In the genomic region with DNA sequence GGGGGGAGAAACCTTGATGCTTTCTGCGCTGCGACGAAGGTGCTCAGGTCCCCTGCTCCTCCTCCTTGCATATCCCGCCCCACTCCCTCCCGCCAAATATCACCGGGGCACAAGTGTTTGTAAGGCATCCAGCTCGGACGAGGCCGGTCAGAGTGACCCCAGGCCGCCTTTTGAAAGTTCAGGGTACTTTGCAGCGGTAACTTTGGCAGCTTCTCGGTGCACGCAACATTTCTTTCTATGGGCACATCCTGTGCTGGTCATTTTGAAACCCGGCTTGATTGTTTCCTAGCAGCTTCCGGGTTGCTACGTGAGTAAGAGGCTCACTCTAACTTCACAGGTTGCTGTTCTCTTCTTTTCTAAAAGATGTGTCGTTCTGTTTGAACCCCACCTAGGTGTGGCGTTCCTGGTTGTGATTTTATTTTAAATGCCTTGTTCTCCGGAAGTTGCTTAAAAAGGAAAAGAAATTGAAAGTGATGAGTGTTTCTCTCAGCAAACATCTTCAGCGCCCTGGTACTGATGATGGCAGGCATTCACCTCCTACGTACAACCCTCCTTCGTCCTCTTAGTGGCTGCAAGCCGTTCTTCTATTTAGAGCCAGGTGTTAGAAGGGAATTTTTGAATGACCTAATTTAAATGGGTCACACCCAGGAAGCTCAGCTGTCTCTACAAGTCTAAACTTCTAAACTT, we compare ENCODE assay signal across 8 mouse cellular contexts. TPM values are rescaled to one million over a fixed set of nuclear protein-coding genes. Genes with fewer than 3 reads are reported as not detected.
DNase-seq lines count a peak whose midpoint lies in the region; ATAC-seq and TF ChIP-seq lines count a peak whose summit lies in the region.

No protein-coding gene starts in this region.

- peak overlapping the region; percentile 71 for H3K9ac ChIP-seq in stomach, postnatal 0 days (ENCODE audit: low read length)

- 1% methylated on average over 20 of the region's 23 CpGs for WGBS in heart, embryonic 10.5 days
- WGBS in midbrain, embryonic 10.5 days, result 2% methylated on average over 23 of the region's 23 CpGs
- WGBS in stomach, postnatal 0 days, result 1% methylated on average over 21 of the region's 23 CpGs

- no peak for DNase-seq in layer of hippocampus, adult 2 months (ENCODE audit: low spot score in 2 of 2)
- DNase-seq in layer of hippocampus, adult 18-20 months (ENCODE audit: low spot score in 2 of 2), result no peak
- peak; percentile 36 for DNase-seq in adrenal gland, postnatal 14 days
- no peak for DNase-seq in heart, embryonic 10.5 days (ENCODE audit: low spot score)
- peak; percentile 23 for DNase-seq in kidney, postnatal 14 days
- peak; percentile 37 for DNase-seq in midbrain, embryonic 10.5 days (ENCODE audit: low spot score)
- peak; percentile 31 for DNase-seq in stomach, postnatal 0 days (ENCODE audit: low spot score)
- DNase-seq in right cerebral cortex, adult 18-20 months, result no peak

- no peaks in the 10 kb centered on the region for H3K36me3 ChIP-seq in heart, embryonic 10.5 days
- H3K36me3 ChIP-seq in midbrain, embryonic 10.5 days, result no peaks in the 10 kb centered on the region
- H3K36me3 ChIP-seq in stomach, postnatal 0 days (ENCODE audit: control insufficient read depth, insufficient read depth, low read length), result no peaks in the 10 kb centered on the region

- H3K9me3 ChIP-seq in heart, embryonic 10.5 days, result no peaks in the 10 kb centered on the region
- no peaks in the 10 kb centered on the region for H3K9me3 ChIP-seq in midbrain, embryonic 10.5 days (replicated peaks)
- no peaks in the 10 kb centered on the region for H3K9me3 ChIP-seq in stomach, postnatal 0 days (ENCODE audit: control insufficient read depth, low read length)

- TF ChIP-seq EP300 in stomach, postnatal 0 days (optimal IDR thresholded peaks at IDR 0.05), result no peak

- peaks cover 55% of the 10 kb centered on the region for H3K4me1 ChIP-seq in heart, embryonic 10.5 days
- H3K4me1 ChIP-seq in midbrain, embryonic 10.5 days, result peaks cover 32% of the 10 kb centered on the region
- H3K4me1 ChIP-seq in stomach, postnatal 0 days (replicated peaks; ENCODE audit: control insufficient read depth, insufficient read depth), result no peaks in the 10 kb centered on the region; the same call in 1 of the 2 replicates

- peak overlapping the region; percentile 92; the same call in 1 of the 2 replicates for H3K27ac ChIP-seq in layer of hippocampus, adult 2 months
- H3K27ac ChIP-seq in heart, embryonic 10.5 days, result peak overlapping the region; percentile 87
- peak overlapping the region; percentile 72 for H3K27ac ChIP-seq in midbrain, embryonic 10.5 days (replicated peaks)
- H3K27ac ChIP-seq in stomach, postnatal 0 days (replicated peaks), result no peak overlapping the region

- no peak for ATAC-seq in stomach, postnatal 0 days (ENCODE audit: low FRiP score, low TSS enrichment)

- H3K4me2 ChIP-seq in stomach, postnatal 0 days (replicated peaks; ENCODE audit: low read depth), result peak overlapping the region; percentile 99

- H3K27me3 ChIP-seq in heart, embryonic 10.5 days (ENCODE audit: insufficient read depth, poor library complexity, severe bottlenecking), result peaks cover 29% of the 10 kb centered on the region
- peaks cover 65% of the 10 kb centered on the region for H3K27me3 ChIP-seq in midbrain, embryonic 10.5 days (ENCODE audit: low read depth, poor library complexity, severe bottlenecking)
- no peaks in the 10 kb centered on the region for H3K27me3 ChIP-seq in stomach, postnatal 0 days (ENCODE audit: control insufficient read depth, insufficient read depth, low read length)

- TF ChIP-seq CTCF in layer of hippocampus, adult 2 months (conservative IDR thresholded peaks at IDR 0.05), result no peak
- no peak for TF ChIP-seq CTCF in stomach, postnatal 0 days (IDR thresholded peaks at IDR 0.05; ENCODE audit: low read depth)

- H3K4me3 ChIP-seq in layer of hippocampus, adult 2 months, result peak overlapping the region; percentile 91
- peak overlapping the region; percentile 83 for H3K4me3 ChIP-seq in heart, embryonic 10.5 days
- H3K4me3 ChIP-seq in midbrain, embryonic 10.5 days, result peak overlapping the region; percentile 69
- H3K4me3 ChIP-seq in stomach, postnatal 0 days (ENCODE audit: low read depth, low read length), result peak overlapping the region; percentile 75

RNA-seq across cellular contexts. Expression of gene Tbc1d1, which starts 4.7 kb away (rescaled TPM):
- total RNA-seq in layer of hippocampus, adult 2 months (2021), result 10 to 100 TPM; 26.6 to 33.2 TPM
- total RNA-seq in layer of hippocampus, adult 18-20 months (2021), result 10 to 100 TPM; 30.2 to 37.0 TPM
- total RNA-seq in adrenal gland, postnatal 14 days (2021), result 14.7 and 17.5 TPM in 2 replicates
- polyA plus RNA-seq in heart, embryonic 10.5 days (2016; fragmentation: Nextera tagmentation; extraction: Ambion mirVana), result 38.3 and 44.2 TPM in 2 replicates
- 22.2 and 22.4 TPM in 2 replicates for polyA plus RNA-seq in midbrain, embryonic 10.5 days (2016; fragmentation: Nextera tagmentation; extraction: Ambion mirVana)
- 11.5 and 12.4 TPM in 2 replicates for polyA plus RNA-seq in stomach, postnatal 0 days (2015; fragmentation: Nextera tagmentation; extraction: Ambion mirVana)

Comparison
In these comparisons a context has a peak if more than half of its experiments do, and no peak if none do; other contexts are left out.
1. DNase-seq: peak in adrenal gland, postnatal 14 days (single experiment), kidney, postnatal 14 days (single experiment), midbrain, embryonic 10.5 days (single experiment) and stomach, postnatal 0 days (single experiment); none in layer of hippocampus, adult 2 months (0 of 2), layer of hippocampus, adult 18-20 months (0 of 2), heart, embryonic 10.5 days (single experiment) and right cerebral cortex, adult 18-20 months (single experiment).
2. Peak in every context shown above with its lines, with median percentiles within 50 percentile points of each other: H3K4me3 ChIP-seq.